Mouse (Mus musculus): Measurements from ENCODE around the gene Rcl1.

DNA sequence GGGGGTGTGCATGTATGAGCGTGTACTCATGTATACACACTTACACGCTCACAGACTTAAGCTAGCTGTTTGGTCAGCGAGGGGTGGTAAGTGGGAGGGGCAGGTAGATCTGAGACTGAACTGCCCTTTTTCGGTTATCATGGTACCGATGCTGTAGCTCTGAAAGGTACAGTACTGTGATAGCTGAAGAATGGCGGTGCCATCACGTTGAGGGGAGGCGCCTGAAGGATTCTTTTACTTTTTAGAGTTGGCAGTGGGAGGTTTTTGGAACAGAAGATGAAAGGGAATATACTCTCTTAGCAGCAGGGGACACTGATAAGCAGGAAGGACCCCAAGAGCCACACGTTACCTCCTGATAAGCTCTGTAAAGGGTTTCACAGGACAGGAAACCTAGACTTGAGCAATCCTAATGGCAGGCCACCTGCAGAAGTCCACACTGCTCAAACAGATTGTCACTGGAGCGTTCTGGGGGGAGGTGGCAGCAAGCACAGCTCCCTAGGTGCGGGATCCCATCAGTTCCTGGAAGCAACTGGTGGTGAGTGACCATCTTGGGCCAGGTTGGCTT lies 34.1 kb downstream of the Rcl1 start:
- no peak for TF ChIP-seq CTCF (IDR thresholded peaks at IDR 0.05; ENCODE audit: low read depth)
- TF ChIP-seq EP300 (IDR thresholded peaks at IDR 0.05; ENCODE audit: low read depth): peak; percentile 58; the same call in 1 of the 2 replicates

Data from liver, embryonic 14.5 days (tissue).